Mouse (Mus musculus) C2C12 (cell line): ENCODE measurements around the gene Scn2b.

Source experiments
- CEBPB ChIP-seq: IDR thresholded peaks from one replicate; pipeline ENCODE4 v1.6.1; 2011; ENCODE audit warnings: low read depth, mild to moderate bottlenecking, control low read depth, moderate library complexity
- CTCF ChIP-seq: IDR thresholded peaks from one replicate; pipeline ENCODE4 v1.5.1; 2011; ENCODE audit not compliant: control insufficient read depth, insufficient read depth, insufficient read length
- FOSL1 ChIP-seq: IDR thresholded peaks from one replicate; pipeline ENCODE4 v1.8.0; 2011; ENCODE audit warnings: mild to moderate bottlenecking, low read length; ENCODE audit not compliant: poor library complexity, insufficient read depth, severe bottlenecking
- MAX ChIP-seq: IDR thresholded peaks from one replicate; pipeline ENCODE4 v1.6.1; 2011; ENCODE audit warnings: mild to moderate bottlenecking, control low read depth
- MYOD1 ChIP-seq: IDR thresholded peaks from one replicate; pipeline ENCODE4 v1.6.1; 2011; ENCODE audit warnings: low read depth; ENCODE audit not compliant: control insufficient read depth, insufficient read length
- MYOG ChIP-seq: IDR thresholded peaks from one replicate; pipeline ENCODE4 v1.6.1; 2011; ENCODE audit not compliant: control insufficient read depth, insufficient read length; ENCODE audit errors: extremely low read depth
- USF1 ChIP-seq: IDR thresholded peaks from one replicate; pipeline ENCODE4 v1.6.1; 2011; ENCODE audit warnings: low read depth, mild to moderate bottlenecking, control low read depth, moderate library complexity

GRCm38 (mm10) chr9:45105596-45106374 lies 11.8 kb upstream of the Scn2b start:
- TF ChIP-seq CTCF (no peak), MAX (no peak), USF1 (no peak), CEBPB (no peak), MYOD1 (no peak), MYOG (no peak), FOSL1 (no peak)
